Mouse (Mus musculus) MEL (cell line): ENCODE results near the gene Ifit1bl1.

Experiments
- CTCF ChIP-seq, 3 experiments: IDR thresholded peaks in 2 of 3; conservative IDR thresholded peaks in 1 of 3; 2 replicates each; pipeline ENCODE4 v1.5.1; 2011 to 2012; ENCODE audit warnings: low read length in 3 of 3, low read depth in 2 of 3, mild to moderate bottlenecking in 2 of 3, improper control_type of control experiment in 1 of 3, inconsistent platforms in 1 of 3, mixed read lengths in 1 of 3, moderate library complexity in 1 of 3; ENCODE audit not compliant: control insufficient read depth in 1 of 3, insufficient read depth in 1 of 3, poor library complexity in 1 of 3, severe bottlenecking in 1 of 3
- E2F4 ChIP-seq: IDR thresholded peaks from 2 replicates; pipeline ENCODE4 v1.6.1; 2011; ENCODE audit warnings: low read depth, low read length, improper control_type of control experiment, borderline replicate concordance
- GATA1 ChIP-seq: IDR thresholded peaks from 2 replicates; pipeline ENCODE4 v1.6.1; 2011; ENCODE audit warnings: low read depth, low read length, improper control_type of control experiment
- POLR2A ChIP-seq, 2 experiments: IDR thresholded peaks; 2 replicates each; pipeline ENCODE4 v1.6.1; 2011 to 2012; ENCODE audit warnings: low read length in 2 of 2, mild to moderate bottlenecking in 2 of 2, control low read depth in 1 of 2, improper control_type of control experiment in 1 of 2, low read depth in 1 of 2, moderate library complexity in 1 of 2; ENCODE audit not compliant: control insufficient read depth in 1 of 2, insufficient read depth in 1 of 2, poor library complexity in 1 of 2
- TAL1 ChIP-seq: IDR thresholded peaks from 2 replicates; pipeline ENCODE4 v1.6.1; 2012; ENCODE audit warnings: mild to moderate bottlenecking, inconsistent platforms, low read length, moderate library complexity, mixed read lengths
- TBP ChIP-seq: IDR thresholded peaks from 2 replicates; pipeline ENCODE4 v1.8.0; 2011; ENCODE audit warnings: low read depth, low read length, improper control_type of control experiment
- UBTF ChIP-seq: IDR thresholded peaks from 2 replicates; pipeline ENCODE4 v1.6.1; 2012; ENCODE audit warnings: low read depth, mild to moderate bottlenecking, inconsistent platforms, low read length, improper control_type of control experiment, moderate library complexity, borderline replicate concordance; ENCODE audit not compliant: insufficient read depth

- TF ChIP-seq UBTF (no peak), TBP (no peak), POLR2A (IDR thresholded peaks at IDR 0.05; ENCODE audit: control insufficient read depth in 1 of 2, insufficient read depth in 1 of 2, low read depth in 1 of 2, low read length in 2 of 2, poor library complexity in 1 of 2) (no peak), E2F4 (no peak), CTCF (IDR thresholded peaks at IDR 0.05 in 2 of 3, conservative IDR thresholded peaks at IDR 0.05 in 1 of 3; ENCODE audit: control insufficient read depth in 1 of 3, insufficient read depth in 1 of 3, low read depth in 2 of 3, low read length in 3 of 3, poor library complexity in 1 of 3, severe bottlenecking in 1 of 3) (no peak), TAL1 (no peak), GATA1 (no peak)
Observed at GRCm38 (mm10) chr19:34650276-34650675, 48.5 kb upstream of the Ifit1bl1 start.
